Mouse (Mus musculus) lung, postnatal 14 days (tissue): ENCODE measurements around the gene Skiv2l.

Experiments used
- DNase-seq: peaks from one replicate; pipeline ENCODE4 v3.0.0; 2021

Gene Skiv2l

DNA sequence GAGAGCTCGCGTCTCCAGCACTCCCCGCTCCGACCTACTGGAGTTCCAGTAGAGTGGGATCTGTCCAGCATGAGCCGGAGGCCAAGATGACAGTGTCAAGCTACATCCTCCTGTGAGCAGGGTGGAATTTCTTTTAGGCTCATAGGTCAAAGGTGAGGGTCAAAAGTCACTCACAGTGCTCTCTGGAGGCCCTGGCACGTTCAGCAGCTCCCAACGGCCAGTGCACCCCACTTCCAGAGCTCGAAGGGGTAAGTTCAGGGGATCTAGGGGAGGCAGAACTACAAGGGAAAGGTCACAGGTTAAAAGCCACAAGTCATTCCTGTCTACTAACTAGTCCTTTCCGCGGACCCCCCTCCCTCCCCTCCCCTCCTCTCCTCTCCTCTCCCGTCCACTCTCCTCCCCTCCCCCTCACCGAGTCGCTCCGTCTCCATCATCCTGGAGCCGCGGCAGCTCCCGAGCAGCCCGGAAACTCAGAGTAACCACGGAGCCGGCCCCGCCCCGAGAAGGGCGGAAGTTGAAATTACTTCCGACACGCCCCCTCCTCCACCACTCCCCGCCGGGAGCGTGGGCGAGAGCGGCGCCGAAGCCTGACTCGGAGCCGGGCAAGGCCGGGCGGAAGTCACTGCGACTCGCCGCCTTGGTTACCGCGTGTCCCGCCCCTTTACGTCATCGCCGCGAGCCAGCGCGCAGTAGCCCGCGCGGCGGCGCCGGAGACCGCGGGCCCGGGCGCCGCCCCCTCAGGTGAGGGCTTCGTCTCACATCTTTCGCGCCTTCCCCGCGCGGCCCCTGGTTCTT is at the start of gene Skiv2l, which contains the start of gene Nelfe:
Gene Skiv2l (minus strand): TSS at position 489 of the 795 bp plus-strand sequence.
Gene Nelfe (plus strand): TSS at position 670 of the 795 bp plus-strand sequence.
- peak; percentile 98 for DNase-seq

DNA sequence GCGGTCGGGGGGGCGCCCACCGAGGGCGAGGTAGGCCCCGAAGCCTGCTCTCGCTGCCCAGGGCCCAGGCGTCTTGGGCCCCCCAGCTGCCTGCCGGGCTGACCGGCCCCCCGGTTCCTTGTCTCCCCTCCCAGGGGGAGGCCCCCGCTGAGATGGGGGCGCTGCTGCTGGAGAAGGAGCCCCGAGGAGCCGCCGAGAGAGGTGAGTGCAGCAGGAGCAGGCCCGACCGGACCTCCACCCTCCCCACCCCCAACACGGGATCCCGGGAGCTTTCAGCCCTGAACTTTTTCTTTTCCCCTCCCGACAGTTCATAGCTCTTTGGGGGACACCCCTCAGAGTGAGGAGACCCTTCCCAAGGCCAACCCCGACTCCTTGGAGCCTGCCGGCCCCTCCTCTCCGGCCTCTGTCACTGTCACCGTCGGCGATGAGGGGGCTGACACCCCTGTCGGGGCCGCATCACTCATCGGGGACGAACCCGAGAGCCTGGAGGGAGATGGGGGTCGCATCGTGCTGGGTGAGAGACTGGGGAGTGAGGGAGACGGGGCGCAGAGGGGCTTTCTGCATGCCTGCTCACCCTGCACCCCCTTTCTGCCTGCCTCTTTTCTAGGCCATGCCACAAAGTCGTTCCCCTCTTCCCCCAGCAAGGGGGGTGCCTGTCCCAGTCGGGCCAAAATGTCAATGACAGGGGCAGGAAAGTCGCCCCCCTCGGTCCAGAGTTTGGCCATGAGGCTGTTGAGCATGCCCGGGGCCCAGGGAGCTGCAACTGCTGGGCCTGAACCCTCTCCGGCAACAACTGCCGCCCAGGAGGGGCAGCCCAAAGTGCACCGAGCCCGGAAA is 49.3 kb upstream of the Skiv2l start:
- DNase-seq = peak; percentile 43

GRCm38 (mm10) chr17:34898706-34899052 is 48.7 kb upstream of the Skiv2l start:
- DNase-seq = peak; percentile 19

DNA sequence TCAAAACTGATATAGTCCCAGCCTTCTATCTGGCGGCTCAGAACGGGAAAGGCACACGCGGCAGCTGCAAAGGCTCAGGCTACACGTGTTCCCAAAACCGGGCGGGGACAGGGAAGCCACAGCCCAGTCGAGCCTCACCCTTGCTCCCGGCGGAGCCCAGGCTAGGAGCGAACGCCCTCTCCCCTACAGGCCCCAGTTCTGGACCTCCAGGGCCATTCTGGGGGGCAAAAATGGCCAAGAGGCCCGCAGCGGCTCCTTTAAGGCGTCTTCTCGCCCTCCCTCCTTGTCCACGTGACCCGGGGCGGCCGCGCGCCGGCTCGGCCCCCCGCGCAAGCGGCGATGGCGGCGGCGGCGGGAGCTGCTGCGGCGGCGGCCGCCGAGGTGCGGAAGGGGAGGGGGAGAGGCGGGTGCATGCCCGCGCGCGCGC is 48.2 kb upstream of the Skiv2l start, which contains the start of the genes C2 and Ehmt2:
Gene C2 (minus strand): TSS at position 106 of the 427 bp plus-strand sequence.
Gene Ehmt2 (plus strand): TSS at position 310 of the 427 bp plus-strand sequence.
- DNase-seq = peak; percentile 76

- DNase-seq = peak; percentile 52
Observed at GRCm38 (mm10) chr17:34897373-34898159, 47.6 kb upstream of the Skiv2l start.

- DNase-seq = no peak
Observed at GRCm38 (mm10) chr17:34896366-34896765, 46.4 kb upstream of the Skiv2l start.

DNA sequence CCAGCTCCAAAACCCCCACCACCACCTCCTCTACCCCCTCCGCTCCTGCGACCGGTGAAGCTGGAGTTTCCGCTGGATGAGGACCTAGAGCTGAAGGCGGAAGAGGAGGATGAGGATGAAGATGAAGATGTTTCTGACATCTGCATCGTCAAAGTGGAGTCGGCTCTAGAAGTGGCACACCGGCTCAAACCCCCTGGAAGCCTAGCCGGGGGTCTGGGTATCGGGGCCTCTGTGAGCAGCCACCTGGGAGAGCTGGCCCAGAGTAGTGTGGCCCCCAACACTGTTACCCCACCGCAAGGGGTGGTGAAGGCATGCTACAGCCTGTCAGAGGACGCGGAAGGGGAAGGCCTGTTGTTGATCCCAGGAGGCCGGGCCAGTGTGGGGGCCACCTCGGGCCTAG is 45.7 kb upstream of the Skiv2l start:
- no peak for DNase-seq

DNA sequence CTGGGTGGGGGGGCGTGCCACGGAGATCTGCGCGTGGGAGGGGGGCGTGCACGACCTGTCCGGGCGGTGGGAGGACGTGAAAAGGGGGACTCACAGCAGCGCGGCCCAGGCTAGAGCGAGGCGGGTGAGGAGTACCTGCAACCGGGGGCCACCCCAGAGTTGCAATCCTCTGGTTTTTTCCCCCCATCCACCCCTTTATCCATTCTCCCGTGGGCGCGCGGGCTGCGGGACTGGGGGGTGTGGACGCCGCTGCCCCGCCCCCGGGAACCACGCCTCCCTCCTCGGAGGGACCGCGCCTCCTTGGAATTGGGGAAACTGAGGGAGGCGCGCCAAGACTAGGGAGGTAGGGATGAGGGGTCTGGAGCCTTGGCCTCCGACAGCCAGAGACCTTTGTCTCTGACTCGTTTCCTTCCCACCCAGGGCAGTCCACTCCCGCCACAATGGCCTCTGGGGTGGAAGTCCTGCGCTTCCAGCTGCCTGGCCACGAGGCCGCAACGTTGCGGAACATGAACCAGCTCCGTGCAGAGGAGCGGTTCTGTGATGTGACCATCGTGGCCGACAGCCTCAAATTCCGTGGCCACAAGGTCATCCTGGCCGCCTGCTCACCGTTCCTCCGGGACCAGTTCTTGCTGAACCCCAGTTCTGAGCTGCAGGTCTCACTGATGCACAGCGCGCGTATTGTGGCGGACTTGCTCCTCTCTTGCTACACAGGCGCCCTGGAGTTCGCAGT is 45.0 kb upstream of the Skiv2l start:
- DNase-seq = peak; percentile 43

GRCm38 (mm10) chr17:34894074-34894597 is 44.1 kb upstream of the Skiv2l start:
- peak; percentile 95 for DNase-seq

DNA sequence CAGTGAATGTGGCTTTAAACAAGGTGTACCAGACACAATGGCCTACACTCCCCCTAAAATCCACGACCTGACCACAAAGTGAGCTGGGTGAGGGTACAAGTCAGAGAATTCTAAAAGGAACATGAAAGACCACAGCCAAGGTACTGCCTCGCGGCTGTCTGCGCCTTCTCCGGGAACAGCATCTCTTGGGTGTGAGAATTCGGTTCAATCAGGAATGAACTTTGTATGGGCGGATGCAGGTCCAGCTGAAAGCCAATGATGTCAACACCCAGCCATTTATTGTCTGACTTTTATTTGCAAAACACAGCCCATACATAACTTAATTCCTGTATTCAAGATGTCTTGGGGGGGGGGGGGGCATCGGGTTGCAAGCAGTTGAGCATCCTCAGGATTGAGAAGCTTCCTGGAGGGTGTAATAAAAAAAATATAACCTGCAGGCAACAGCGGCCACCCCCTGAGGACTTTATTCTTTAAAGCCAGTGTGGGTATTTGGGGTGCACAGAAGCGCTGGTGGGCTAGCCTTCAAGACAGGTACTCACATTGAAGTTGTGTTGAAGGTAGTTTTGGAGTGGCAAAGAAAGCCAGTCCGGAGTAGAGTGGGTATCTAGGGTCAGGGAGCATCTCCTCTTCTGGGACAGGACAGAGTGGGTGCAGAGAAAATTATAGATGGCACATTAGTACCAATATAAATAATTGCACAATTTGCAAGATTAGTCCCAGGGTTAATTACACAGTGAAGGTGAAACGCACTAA is 43.2 kb upstream of the Skiv2l start:
- no peak for DNase-seq

GRCm38 (mm10) chr17:34891377-34891776 is 41.4 kb upstream of the Skiv2l start:
- no peak for DNase-seq

DNA sequence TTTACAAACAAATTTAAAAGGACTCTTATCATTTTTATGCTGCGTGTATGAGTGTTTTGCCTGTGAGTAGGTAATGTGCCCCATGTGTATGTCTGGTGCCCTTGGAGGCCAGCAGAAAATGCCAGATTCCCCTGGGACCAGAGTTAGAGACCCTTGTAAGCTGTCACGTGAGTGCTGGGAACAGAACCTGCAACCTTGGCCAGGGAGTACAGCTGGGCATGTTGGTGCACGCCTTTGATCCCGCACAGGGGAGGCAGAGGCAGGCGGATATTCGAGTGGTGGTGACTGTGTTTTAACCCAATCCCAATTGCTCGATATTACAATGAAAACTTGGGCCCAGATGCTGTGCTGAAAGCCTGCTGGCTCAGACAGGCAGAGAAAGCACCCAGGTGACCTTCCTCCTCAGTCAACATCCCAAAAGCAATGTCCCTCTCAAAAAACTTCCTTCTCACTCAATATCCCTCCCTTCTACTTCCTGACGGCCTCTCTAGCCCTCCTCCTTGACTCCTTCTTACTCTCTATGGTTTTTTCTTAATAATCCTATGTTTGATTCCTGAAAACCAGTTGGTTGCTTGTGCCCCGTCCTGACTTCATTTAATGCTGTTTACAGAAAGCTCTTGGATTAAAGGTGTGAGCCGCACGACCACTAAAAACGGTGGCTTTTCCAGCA is 40.2 kb upstream of the Skiv2l start:
- DNase-seq = no peak

GRCm38 (mm10) chr17:34887942-34888341 is 37.9 kb upstream of the Skiv2l start:
- no peak for DNase-seq

DNA sequence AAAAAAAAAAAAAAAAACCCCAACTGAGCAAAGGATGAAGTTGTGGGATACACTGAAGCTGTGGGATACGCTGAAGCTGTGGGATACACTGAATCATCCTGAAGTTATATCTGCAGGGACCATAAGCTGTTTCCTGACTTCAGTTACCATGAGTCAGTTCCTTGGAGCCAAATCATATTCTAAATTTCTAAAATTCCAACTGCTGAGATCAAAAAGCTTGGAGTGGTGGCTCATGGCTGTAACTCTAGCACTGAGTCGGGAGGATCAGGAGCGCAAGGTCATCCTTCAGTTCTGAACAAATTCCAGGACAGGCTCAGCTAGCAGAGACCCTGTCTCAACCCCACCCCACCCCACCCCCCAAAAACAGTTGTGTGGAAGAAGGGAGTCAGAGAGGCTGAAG is 35.6 kb upstream of the Skiv2l start:
- DNase-seq = no peak

- DNase-seq = no peak
Observed at GRCm38 (mm10) chr17:34884704-34885103, 34.7 kb upstream of the Skiv2l start.

DNA sequence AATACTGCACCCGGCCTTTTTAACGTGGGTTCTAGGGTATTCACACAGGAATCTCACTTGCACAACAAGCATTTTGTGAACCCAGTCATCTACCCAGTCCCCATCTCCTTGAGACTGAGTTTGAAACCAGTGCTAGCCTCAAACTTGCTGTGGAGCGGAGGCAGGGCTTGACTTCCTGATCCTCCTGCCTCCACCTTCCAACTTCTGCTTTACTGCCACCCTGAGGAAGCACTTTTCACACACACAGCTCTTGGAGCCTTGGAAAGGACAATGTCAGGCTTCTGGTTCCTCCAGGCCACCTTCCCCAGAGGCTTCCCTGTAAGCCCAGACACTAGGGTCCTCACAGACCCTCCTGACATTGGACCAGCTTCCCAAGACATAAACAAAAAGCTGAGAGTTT is 33.3 kb upstream of the Skiv2l start:
- DNase-seq = no peak

DNA sequence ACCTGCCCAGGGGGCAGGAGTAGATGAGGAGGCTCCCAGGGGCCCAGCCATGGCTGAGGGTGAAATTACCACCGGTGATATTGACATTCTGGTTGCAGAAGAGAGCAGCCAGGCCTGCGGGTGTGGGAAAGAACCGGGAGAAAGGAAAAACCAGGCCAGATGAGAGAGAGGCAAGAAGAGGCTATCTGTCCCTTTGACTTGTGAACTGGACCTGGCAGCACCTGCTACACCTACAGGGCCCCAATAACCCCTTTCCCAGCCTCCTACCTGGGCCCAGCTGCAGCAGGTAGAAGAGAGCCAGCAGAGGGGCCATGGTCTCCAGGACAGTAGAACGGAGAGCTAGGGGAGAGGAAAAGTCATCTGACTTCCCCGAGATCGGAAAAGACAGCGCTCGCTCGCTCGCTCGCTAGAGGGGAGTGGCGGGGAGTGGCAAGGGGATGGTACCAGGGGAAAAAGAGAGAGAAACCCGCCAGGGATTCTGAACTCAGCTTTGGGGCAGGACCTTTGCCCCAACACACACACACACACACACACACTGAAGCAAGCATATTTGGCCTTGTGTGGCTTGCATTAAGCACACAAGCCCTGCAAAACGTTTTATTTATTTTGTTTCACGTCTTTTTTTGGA is 31.8 kb upstream of the Skiv2l start, which contains the start of gene Gm20547:
Gene Gm20547 (minus strand): TSS at position 360 of the 628 bp plus-strand sequence.
- no peak for DNase-seq

- DNase-seq = no peak
Observed at GRCm38 (mm10) chr17:34881166-34881565, 31.2 kb upstream of the Skiv2l start.

DNA sequence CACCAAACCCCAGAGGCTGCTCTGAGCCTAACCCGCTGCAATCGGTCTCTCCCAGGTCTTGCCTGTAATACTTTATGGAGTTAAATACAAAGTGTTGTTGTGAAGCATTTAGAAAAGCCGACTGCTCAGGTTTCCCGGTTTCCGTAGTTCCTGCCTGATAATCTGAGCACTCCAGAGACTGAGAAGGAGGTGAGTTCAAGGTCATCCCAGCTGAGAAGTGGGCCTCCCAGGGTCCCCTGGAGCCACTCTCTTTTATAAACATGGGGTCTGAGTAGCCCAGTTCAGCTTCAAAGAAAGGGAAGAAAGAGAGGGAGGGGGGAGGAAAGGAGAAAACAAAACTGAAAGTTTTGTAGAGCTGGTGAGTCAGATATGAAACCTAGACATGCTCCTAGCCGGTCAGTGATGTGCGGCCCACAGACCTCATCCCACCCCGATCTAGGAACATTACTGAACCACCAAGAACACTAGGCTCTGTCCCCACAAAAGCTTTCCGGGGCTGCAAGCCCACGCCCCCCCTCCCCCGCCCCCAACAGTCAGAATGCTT is 29.4 kb upstream of the Skiv2l start, which contains the start of gene Zbtb12:
Gene Zbtb12 (plus strand): TSS at position 148 of the 544 bp plus-strand sequence.
- DNase-seq = no peak

GRCm38 (mm10) chr17:34874321-34874720 is 24.3 kb upstream of the Skiv2l start:
- no peak for DNase-seq
